Mouse (Mus musculus) T-helper 2 cell (primary cell): ENCODE results near the gene Tmem210.

ENCODE experiments used
- in situ Hi-C: fragments of 300-600 bp; cut with MboI, MseI; formaldehyde crosslinking; loops from one replicate; pipeline ENCODE4 v1.15.1; 2025; ENCODE audit warnings: high pct_unique_total_duplicates

The Tmem210 gene

GRCm38 (mm10) chr2:25338303-25338702 is 50.4 kb downstream of the Tmem210 start:
- in situ Hi-C loops, result no loop called here
